Mouse (Mus musculus) C2C12 (cell line): Measurements from ENCODE around the gene Slc25a20.

Source experiments
- CEBPB ChIP-seq: IDR thresholded peaks from one replicate; pipeline ENCODE4 v1.6.1; 2011; ENCODE audit warnings: low read depth, mild to moderate bottlenecking, control low read depth, moderate library complexity
- CTCF ChIP-seq: IDR thresholded peaks from one replicate; pipeline ENCODE4 v1.5.1; 2011; ENCODE audit not compliant: control insufficient read depth, insufficient read depth, insufficient read length
- USF1 ChIP-seq: IDR thresholded peaks from one replicate; pipeline ENCODE4 v1.6.1; 2011; ENCODE audit warnings: low read depth, mild to moderate bottlenecking, control low read depth, moderate library complexity

DNA sequence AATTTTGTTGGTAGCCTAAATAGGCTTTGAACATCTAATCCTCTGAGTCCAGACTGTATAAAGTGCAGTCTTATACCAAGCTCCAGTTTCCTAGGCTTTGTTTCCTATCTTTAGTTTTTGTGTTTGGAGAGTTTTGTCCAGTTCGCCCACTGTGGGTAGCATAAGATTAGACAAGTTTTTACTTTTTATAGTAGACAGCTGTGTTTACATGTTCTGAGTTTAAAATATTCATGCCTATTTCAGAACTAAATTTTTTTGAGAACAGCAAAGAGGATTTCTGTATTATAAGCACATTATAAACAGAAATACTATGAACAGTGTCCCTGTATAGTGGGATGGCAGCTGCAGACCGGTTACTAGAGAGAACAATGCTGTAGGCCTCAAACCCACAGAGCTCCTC is 45.3 kb downstream of the Slc25a20 start:
- TF ChIP-seq CTCF, result no peak
- no peak for TF ChIP-seq USF1
- TF ChIP-seq CEBPB, result no peak
